In genomic region chr2:105242940-105243339, GRCm38 (mm10) we compare ENCODE assay signal across 16 mouse cellular contexts. TPM values are rescaled to one million over a fixed set of nuclear protein-coding genes. Genes with fewer than 3 reads are reported as not detected.
"Had no signal": no experiment of that assay in that cellular context is flagged by ENCODE, and none has a peak within 500 bp of the region (broad histone marks: within the 10 kb centered on the region; RNA-seq: fewer than 3 reads in every experiment).

No protein-coding gene starts in this region.

- H3K27me3 ChIP-seq: limb, embryonic 12.5 days; midbrain, embryonic 15.5 days; neural tube, embryonic 12.5 days; stomach, embryonic 15.5 days had no signal

- DNase-seq: kidney, adult 9 months; liver; lung, adult 18-20 months; thymus, adult 2 months; thymus, postnatal 25 days had no signal

- H3K4me1 ChIP-seq: midbrain, embryonic 15.5 days; neural tube, embryonic 12.5 days; stomach, embryonic 15.5 days had no signal

- H3K27ac ChIP-seq: limb, embryonic 12.5 days; liver, embryonic 14.5 days; midbrain, embryonic 15.5 days; neural tube, embryonic 12.5 days; stomach, embryonic 15.5 days had no signal

- H3K36me3 ChIP-seq: limb, embryonic 12.5 days; midbrain, embryonic 15.5 days; neural tube, embryonic 12.5 days; stomach, embryonic 15.5 days had no signal

- H3K4me3 ChIP-seq: limb, embryonic 12.5 days; midbrain, embryonic 15.5 days; neural tube, embryonic 12.5 days; stomach, embryonic 15.5 days had no signal

- ATAC-seq: intestine, embryonic 16.5 days; midbrain, embryonic 15.5 days had no signal

- H3K9ac ChIP-seq: limb, embryonic 12.5 days; liver, embryonic 14.5 days; midbrain, embryonic 15.5 days; neural tube, embryonic 12.5 days; stomach, embryonic 15.5 days had no signal

- H3K9me3 ChIP-seq: limb, embryonic 12.5 days; midbrain, embryonic 15.5 days; neural tube, embryonic 12.5 days; stomach, embryonic 15.5 days had no signal

- H3K4me2 ChIP-seq: limb, embryonic 12.5 days; midbrain, embryonic 15.5 days; neural tube, embryonic 12.5 days; stomach, embryonic 15.5 days had no signal

RNA-seq across cellular contexts. Expression of gene Them7, which starts 18.8 kb away (rescaled TPM):
- total RNA-seq: layer of hippocampus, adult 8-10 months; layer of hippocampus, postnatal 14 days; left cerebral cortex, adult 18-20 months; monocyte, adult 5-6 weeks; neutrophil, adult 5-6 weeks had no signal
- polyA plus RNA-seq: midbrain, embryonic 15.5 days had no signal
